Mouse (Mus musculus): ENCODE data around the gene Vsx1. TPM values are rescaled to one million over a fixed set of nuclear protein-coding genes. Genes with fewer than 3 reads are reported as not detected.

The Vsx1 gene
- polyA plus RNA-seq, 1 experiment from 2014 or later, result not detected

DNA sequence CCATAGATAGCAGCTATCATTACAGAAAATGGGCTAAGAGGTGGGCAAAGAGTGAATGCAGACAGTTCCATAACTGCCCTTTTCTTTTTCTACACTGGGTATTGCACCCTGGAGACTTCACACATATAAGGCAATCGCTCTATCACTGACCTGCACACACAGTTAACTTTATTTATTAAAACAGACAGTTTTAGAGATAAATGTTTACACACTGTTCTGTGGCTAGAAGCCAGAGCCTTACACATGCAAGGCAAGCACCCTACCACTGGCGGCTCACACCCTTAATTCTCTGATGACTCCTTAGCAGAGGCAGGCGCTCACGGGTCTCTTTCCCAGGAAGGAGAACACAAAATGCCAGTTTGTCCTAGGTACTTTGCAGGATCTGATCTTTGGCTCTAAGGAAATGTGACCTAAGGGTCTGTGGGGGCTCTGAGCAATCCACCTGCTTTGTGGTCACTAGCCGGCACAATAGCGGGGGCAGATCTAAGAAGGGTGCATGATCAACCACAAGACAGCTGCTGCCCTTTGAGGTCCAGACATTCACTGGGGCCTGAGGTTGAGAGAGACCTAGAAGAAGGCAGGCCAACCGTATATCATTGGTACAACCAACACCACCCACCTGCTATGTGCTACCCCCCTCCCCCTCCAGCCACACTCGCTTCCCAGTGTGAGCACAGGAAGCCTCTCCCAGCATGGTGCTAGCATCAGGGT, 42.6 kb downstream of the Vsx1 start:
- Histone ChIP-seq H3K9me3 (ENCODE audit: control insufficient read depth, low read length) (no peaks in the 10 kb centered on the region), H3K4me3 (ENCODE audit: low read depth, low read length) (no peak overlapping the region), H3K4me1 (ENCODE audit: control insufficient read depth, insufficient read depth, low read length) (peaks cover 5% of the 10 kb centered on the region; the same call in 1 of the 2 replicates), H3K27me3 (ENCODE audit: control insufficient read depth, insufficient read depth, low read length) (no peaks in the 10 kb centered on the region), H3K9ac (ENCODE audit: low read length) (no peak overlapping the region), H3K4me2 (ENCODE audit: low read depth, severe bottlenecking) (no peak overlapping the region), H3K27ac (replicated peaks; ENCODE audit: low read depth, low read length) (no peak overlapping the region), H3K36me3 (ENCODE audit: control insufficient read depth, insufficient read depth, low read length) (no peaks in the 10 kb centered on the region)
- WGBS, result 83% methylated on average over 8 of the region's 8 CpGs
- DNase-seq (ENCODE audit: low spot score), result no peak
- no peak for ATAC-seq (ENCODE audit: insufficient number of reproducible peaks, low FRiP score, low TSS enrichment, low read depth)

DNA sequence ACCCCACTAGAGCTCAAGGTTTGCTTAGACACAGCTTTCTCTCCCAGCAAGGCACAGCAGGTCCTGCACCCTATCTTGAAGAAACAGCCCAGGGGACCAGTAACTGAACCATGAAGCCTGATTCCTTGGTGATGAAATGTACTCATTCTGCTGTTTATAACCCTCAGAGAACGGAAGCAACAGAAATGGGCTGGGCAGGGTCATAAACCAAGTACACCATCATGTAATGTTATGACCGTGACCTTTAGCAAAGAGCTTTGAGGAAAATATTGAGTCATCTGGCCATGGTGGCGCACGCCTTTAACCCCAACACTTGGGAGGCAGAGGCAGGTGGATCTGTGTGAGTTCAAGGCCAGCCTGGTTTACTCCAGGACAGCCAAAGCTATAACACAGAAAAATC, 43.9 kb downstream of the Vsx1 start:
- Histone ChIP-seq H3K27me3 (ENCODE audit: control insufficient read depth, insufficient read depth, low read length) (no peaks in the 10 kb centered on the region), H3K9ac (ENCODE audit: low read length) (no peak overlapping the region), H3K36me3 (ENCODE audit: control insufficient read depth, insufficient read depth, low read length) (no peaks in the 10 kb centered on the region), H3K4me2 (ENCODE audit: low read depth, severe bottlenecking) (no peak overlapping the region), H3K9me3 (ENCODE audit: control insufficient read depth, low read length) (no peaks in the 10 kb centered on the region), H3K27ac (replicated peaks; ENCODE audit: low read depth, low read length) (no peak overlapping the region), H3K4me3 (ENCODE audit: low read depth, low read length) (no peak overlapping the region), H3K4me1 (ENCODE audit: control insufficient read depth, insufficient read depth, low read length) (peaks cover 2% of the 10 kb centered on the region; the same call in 1 of the 2 replicates)
- ATAC-seq (ENCODE audit: insufficient number of reproducible peaks, low FRiP score, low TSS enrichment, low read depth) (no peak), DNase-seq (ENCODE audit: low spot score) (no peak)
- WGBS, result 86% methylated on average over 4 of the region's 4 CpGs

DNA sequence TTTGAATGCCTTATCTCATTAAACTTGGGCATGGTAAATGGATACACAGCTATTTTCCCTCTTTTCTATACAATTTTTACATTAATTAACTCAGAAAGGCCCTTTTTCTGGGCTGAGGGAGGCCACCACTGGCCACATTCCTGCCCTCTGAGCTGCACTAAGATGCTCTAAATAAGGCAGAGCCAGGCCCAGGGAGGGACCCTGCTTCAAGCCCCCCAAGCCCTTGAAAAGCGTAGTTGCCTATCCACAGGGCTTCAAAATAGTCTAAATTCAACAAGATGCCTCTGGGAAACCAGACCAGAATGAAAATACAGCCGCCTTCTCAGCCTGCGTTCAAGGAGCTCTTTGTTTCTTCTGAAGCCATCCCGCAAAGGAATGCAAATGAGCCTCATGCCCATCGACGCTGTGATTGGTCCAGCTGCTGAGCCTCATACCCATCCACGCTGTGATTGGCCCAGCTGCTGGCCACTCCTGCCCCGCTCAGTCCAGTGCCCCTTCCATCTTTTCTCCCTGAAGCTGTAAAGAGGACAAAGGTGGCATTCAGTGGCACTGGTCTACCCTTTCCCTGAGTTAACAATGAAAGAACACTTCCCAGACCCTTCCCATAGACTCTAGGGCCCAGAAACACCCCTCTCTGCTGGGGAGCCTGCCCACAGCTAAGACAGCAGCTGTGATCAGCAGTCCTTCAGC, 45.3 kb downstream of the Vsx1 start:
- H3K9me3 ChIP-seq (ENCODE audit: control insufficient read depth, low read length), result no peaks in the 10 kb centered on the region
- H3K4me3 ChIP-seq (ENCODE audit: low read depth, low read length), result no peak overlapping the region
- ATAC-seq (ENCODE audit: insufficient number of reproducible peaks, low FRiP score, low TSS enrichment, low read depth) (peak; percentile 75; the same call in 1 of the 2 replicates), DNase-seq (ENCODE audit: low spot score) (no peak)
- H3K36me3 ChIP-seq (ENCODE audit: control insufficient read depth, insufficient read depth, low read length), result no peaks in the 10 kb centered on the region
- no peaks in the 10 kb centered on the region for H3K4me1 ChIP-seq (ENCODE audit: control insufficient read depth, insufficient read depth, low read length)
- H3K27ac ChIP-seq (replicated peaks; ENCODE audit: low read depth, low read length), result no peak overlapping the region
- H3K4me2 ChIP-seq (ENCODE audit: low read depth, severe bottlenecking), result no peak overlapping the region
- no peak overlapping the region for H3K9ac ChIP-seq (ENCODE audit: low read length)
- 74% methylated on average over 8 of the region's 8 CpGs for WGBS
- H3K27me3 ChIP-seq (ENCODE audit: control insufficient read depth, insufficient read depth, low read length), result no peaks in the 10 kb centered on the region

DNA sequence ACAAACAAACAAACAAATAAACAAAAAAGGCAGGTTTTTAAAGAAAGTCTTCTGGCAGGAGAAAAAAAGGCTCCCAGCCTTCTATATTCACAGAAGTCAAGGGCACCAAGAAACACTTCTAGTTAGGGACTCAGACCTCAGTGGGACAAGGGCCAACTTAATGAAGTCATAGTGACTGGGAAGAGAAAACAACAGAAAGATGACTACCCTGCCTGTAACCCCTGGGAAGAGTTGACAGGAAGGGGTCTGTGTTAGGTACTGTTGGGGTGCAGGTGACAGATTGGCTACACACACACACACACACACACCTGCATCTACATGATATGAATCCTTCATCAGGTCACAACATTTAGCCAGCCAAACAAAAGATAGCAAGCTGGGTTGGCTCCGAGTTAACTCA, 46.0 kb downstream of the Vsx1 start:
- Histone ChIP-seq H3K9ac (ENCODE audit: low read length) (no peak overlapping the region), H3K9me3 (ENCODE audit: control insufficient read depth, low read length) (no peaks in the 10 kb centered on the region), H3K27ac (replicated peaks; ENCODE audit: low read depth, low read length) (no peak overlapping the region), H3K4me1 (ENCODE audit: control insufficient read depth, insufficient read depth, low read length) (no peaks in the 10 kb centered on the region), H3K36me3 (ENCODE audit: control insufficient read depth, insufficient read depth, low read length) (no peaks in the 10 kb centered on the region), H3K4me3 (ENCODE audit: low read depth, low read length) (no peak overlapping the region), H3K4me2 (ENCODE audit: low read depth, severe bottlenecking) (no peak overlapping the region), H3K27me3 (ENCODE audit: control insufficient read depth, insufficient read depth, low read length) (no peaks in the 10 kb centered on the region)
- no peak for ATAC-seq (ENCODE audit: insufficient number of reproducible peaks, low FRiP score, low TSS enrichment, low read depth)
- whole genome bisulfite sequencing, result 93% methylated on average over 1 of the region's 1 CpGs
- no peak for DNase-seq (ENCODE audit: low spot score)

DNA sequence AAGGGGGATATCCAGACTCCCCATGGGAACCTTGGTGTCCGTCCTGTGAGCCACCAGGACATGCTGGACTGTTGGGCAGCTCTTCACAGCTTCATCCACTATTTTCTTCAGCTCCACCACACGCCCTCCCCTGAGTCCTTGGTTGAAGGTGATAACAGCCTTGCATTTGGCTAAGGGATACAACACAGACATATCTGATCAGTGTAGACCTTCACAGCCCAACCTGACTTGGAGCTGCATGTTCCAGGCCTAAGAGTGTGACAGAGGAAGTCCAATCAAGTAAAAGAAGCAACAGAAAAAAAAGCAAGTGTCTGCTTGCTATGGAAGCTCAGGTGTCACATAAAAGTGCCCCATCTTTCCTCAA, 50.8 kb downstream of the Vsx1 start:
- Histone ChIP-seq H3K4me1 (ENCODE audit: control insufficient read depth, insufficient read depth, low read length) (no peaks in the 10 kb centered on the region), H3K4me2 (ENCODE audit: low read depth, severe bottlenecking) (no peak overlapping the region), H3K27me3 (ENCODE audit: control insufficient read depth, insufficient read depth, low read length) (no peaks in the 10 kb centered on the region), H3K4me3 (ENCODE audit: low read depth, low read length) (no peak overlapping the region), H3K36me3 (ENCODE audit: control insufficient read depth, insufficient read depth, low read length) (no peaks in the 10 kb centered on the region), H3K27ac (replicated peaks; ENCODE audit: low read depth, low read length) (no peak overlapping the region), H3K9ac (ENCODE audit: low read length) (no peak overlapping the region), H3K9me3 (ENCODE audit: control insufficient read depth, low read length) (no peaks in the 10 kb centered on the region)
- ATAC-seq (ENCODE audit: insufficient number of reproducible peaks, low FRiP score, low TSS enrichment, low read depth) (no peak), DNase-seq (ENCODE audit: low spot score) (no peak)
- 61% methylated on average over 2 of the region's 2 CpGs for WGBS

DNA sequence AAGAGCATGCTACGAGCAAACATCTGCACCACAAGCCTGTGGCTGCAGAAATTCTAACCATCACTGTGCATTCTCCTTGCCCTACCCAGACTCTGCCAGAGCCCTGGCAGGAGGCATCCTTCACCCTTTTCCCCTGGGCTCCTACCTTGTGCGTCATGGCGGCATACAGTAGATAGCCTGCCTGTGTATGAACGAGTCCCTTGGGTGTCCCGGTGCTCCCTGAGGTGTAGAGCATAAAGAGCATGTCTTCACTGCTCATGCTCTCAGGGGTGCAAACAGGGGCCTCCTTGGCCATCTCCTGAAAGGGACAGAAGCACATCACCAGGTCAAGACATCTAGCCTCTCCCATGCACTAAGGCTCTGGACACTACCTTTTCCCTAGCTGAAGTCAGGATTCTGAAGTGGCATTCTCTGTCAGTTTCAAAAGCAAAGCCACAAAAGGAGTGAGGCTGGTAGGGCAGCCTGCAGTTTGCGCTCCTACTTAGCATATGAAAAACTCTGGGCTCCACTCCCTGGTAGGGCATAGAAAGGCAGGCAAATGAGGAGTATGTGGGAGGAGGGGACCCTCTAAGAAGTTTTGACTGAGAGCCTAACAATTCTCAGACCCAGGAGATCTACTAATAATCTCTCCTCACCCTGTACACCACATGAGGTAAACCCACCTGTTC, 51.3 kb downstream of the Vsx1 start:
- no peak for ATAC-seq (ENCODE audit: insufficient number of reproducible peaks, low FRiP score, low TSS enrichment, low read depth)
- DNase-seq (ENCODE audit: low spot score), result no peak
- H3K9ac ChIP-seq (ENCODE audit: low read length), result no peak overlapping the region
- no peaks in the 10 kb centered on the region for H3K27me3 ChIP-seq (ENCODE audit: control insufficient read depth, insufficient read depth, low read length)
- no peak overlapping the region for H3K4me3 ChIP-seq (ENCODE audit: low read depth, low read length)
- 59% methylated on average over 6 of the region's 6 CpGs for WGBS
- no peak overlapping the region for H3K4me2 ChIP-seq (ENCODE audit: low read depth, severe bottlenecking)
- no peak overlapping the region for H3K27ac ChIP-seq (replicated peaks; ENCODE audit: low read depth, low read length)
- H3K9me3 ChIP-seq (ENCODE audit: control insufficient read depth, low read length), result no peaks in the 10 kb centered on the region
- H3K36me3 ChIP-seq (ENCODE audit: control insufficient read depth, insufficient read depth, low read length), result no peaks in the 10 kb centered on the region
- no peaks in the 10 kb centered on the region for H3K4me1 ChIP-seq (ENCODE audit: control insufficient read depth, insufficient read depth, low read length)

DNA sequence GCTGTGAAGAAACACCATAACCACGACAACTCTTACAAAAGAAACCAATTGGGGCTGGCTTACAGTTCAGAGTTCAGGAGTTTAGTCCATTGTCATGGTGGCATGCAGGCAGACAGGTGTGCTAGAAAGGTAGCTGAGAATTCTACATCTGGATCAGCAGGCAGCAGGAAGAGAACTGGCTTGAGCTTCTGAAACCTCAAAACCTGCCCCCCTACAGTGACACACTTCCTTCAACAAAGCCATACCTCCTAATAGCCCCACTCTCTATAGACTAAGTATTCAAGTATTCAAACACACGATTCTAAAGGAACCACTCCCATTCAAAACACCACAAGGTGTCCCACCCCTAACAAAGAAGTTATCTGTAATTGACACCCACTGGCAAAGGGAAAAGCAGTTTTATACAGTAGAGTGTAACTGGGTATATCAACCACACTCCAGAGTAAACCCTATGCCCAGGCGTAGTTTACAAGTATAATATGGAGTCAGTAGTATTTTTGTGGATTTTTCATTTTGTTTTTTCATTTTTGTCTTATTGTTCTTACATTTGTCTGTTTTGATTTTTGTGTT, 53.2 kb downstream of the Vsx1 start:
- DNase-seq (ENCODE audit: low spot score) (no peak), ATAC-seq (ENCODE audit: insufficient number of reproducible peaks, low FRiP score, low TSS enrichment, low read depth) (no peak)
- H3K4me3 ChIP-seq (ENCODE audit: low read depth, low read length), result no peak overlapping the region
- H3K9me3 ChIP-seq (ENCODE audit: control insufficient read depth, low read length), result no peaks in the 10 kb centered on the region
- H3K4me1 ChIP-seq (ENCODE audit: control insufficient read depth, insufficient read depth, low read length), result no peaks in the 10 kb centered on the region
- no peaks in the 10 kb centered on the region for H3K27me3 ChIP-seq (ENCODE audit: control insufficient read depth, insufficient read depth, low read length)
- no peaks in the 10 kb centered on the region for H3K36me3 ChIP-seq (ENCODE audit: control insufficient read depth, insufficient read depth, low read length)
- no peak overlapping the region for H3K27ac ChIP-seq (replicated peaks; ENCODE audit: low read depth, low read length)
- no peak overlapping the region for H3K9ac ChIP-seq (ENCODE audit: low read length)
- WGBS, result 79% methylated on average over 3 of the region's 3 CpGs
- H3K4me2 ChIP-seq (ENCODE audit: low read depth, severe bottlenecking), result no peak overlapping the region

Data from limb, embryonic 11.5 days (tissue).